Mouse (Mus musculus) granulocyte monocyte progenitor cell, adult 5-6 weeks (primary cell): Measurements from ENCODE around the gene Mrps24. TPM values are rescaled to one million over a fixed set of nuclear protein-coding genes. Genes with fewer than 3 reads are reported as not detected.

ENCODE experiments used
- ATAC-seq: replicated peaks from 2 replicates; pipeline ENCODE4 v1.8.0; 2016; ENCODE audit warnings: mild to moderate bottlenecking, moderate TSS enrichment, inconsistent platforms; ENCODE audit not compliant: poor library complexity, severe bottlenecking
- total RNA-seq, 2 experiments: library from RNA; stranded (forward) in 1 of 2; stranded (reverse) in 1 of 2; fragments of 200-712, 200-1000 nt in 1 of 2; fragments of >200 nt in 1 of 2; fragmentation: Nextera tagmentation in 1 of 2; gene quantifications; 2 replicates each; pipeline ENCODE4 v1.2.3; 2014 to 2017

Gene Mrps24
- total RNA-seq, 2 experiments from 2014 or later: 67.0 to 68.3 TPM

- ATAC-seq: peak; percentile 43
Measured at GRCm38 (mm10) chr11:5706874-5707529, 8.5 kb downstream of the Mrps24 start.

GRCm38 (mm10) chr11:5705972-5706371 is 9.5 kb downstream of the Mrps24 start:
- ATAC-seq: no peak

- no peak for ATAC-seq
Measured at GRCm38 (mm10) chr11:5703341-5703740, 12.1 kb downstream of the Mrps24 start.

- ATAC-seq: no peak
Measured at GRCm38 (mm10) chr11:5702957-5703332, 12.5 kb downstream of the Mrps24 start.

- no peak for ATAC-seq
Measured at GRCm38 (mm10) chr11:5702271-5702956, 13.1 kb downstream of the Mrps24 start.

- no peak for ATAC-seq
Measured at GRCm38 (mm10) chr11:5701821-5702220, 13.7 kb downstream of the Mrps24 start.

- no peak for ATAC-seq
Measured at GRCm38 (mm10) chr11:5701300-5701699, 14.2 kb downstream of the Mrps24 start.

- no peak for ATAC-seq
Measured at GRCm38 (mm10) chr11:5700808-5701207, 14.7 kb downstream of the Mrps24 start.

- no peak for ATAC-seq
Measured at GRCm38 (mm10) chr11:5691775-5692174, 23.7 kb downstream of the Mrps24 start.

GRCm38 (mm10) chr11:5684283-5684682 is 31.2 kb downstream of the Mrps24 start:
- no peak for ATAC-seq

GRCm38 (mm10) chr11:5682541-5682940 is 32.9 kb downstream of the Mrps24 start:
- ATAC-seq: no peak

Other genes with a start within 250 kb of the Mrps24 start
- gene Xbp1, start 195.0 kb downstream of the Mrps24 start, total RNA-seq (2014; fragmentation: Nextera tagmentation): 197 TPM in 2 replicates
- gene Xbp1, start 195.0 kb downstream of the Mrps24 start, total RNA-seq (2017): 194 and 200 TPM in 2 replicates
- gene Ccdc117, start 173.5 kb downstream of the Mrps24 start, total RNA-seq (2014; fragmentation: Nextera tagmentation): 16.3 and 18.5 TPM in 2 replicates
- 26.1 and 38.3 TPM in 2 replicates for gene Ccdc117, start 173.5 kb downstream of the Mrps24 start, total RNA-seq (2017)
- gene Ankrd36, start 146.0 kb downstream of the Mrps24 start, total RNA-seq (2014; fragmentation: Nextera tagmentation): not detected in 2 replicates
- not detected in 2 replicates for gene Ankrd36, start 146.0 kb downstream of the Mrps24 start, total RNA-seq (2017)
- 4.7 and 6.4 TPM in 2 replicates for gene Urgcp, start 46.7 kb upstream of the Mrps24 start, total RNA-seq (2014; fragmentation: Nextera tagmentation)
- 6.5 TPM in 2 replicates for gene Urgcp, start 46.7 kb upstream of the Mrps24 start, total RNA-seq (2017)
- 56.5 and 61.6 TPM in 2 replicates for gene Dbnl, start 72.8 kb upstream of the Mrps24 start, total RNA-seq (2014; fragmentation: Nextera tagmentation)
- gene Dbnl, start 72.8 kb upstream of the Mrps24 start, total RNA-seq (2017): 73.3 and 89.1 TPM in 2 replicates
- gene Pgam2, start 88.1 kb upstream of the Mrps24 start, total RNA-seq (2014; fragmentation: Nextera tagmentation): not detected in 2 replicates
- not detected in 2 replicates for gene Pgam2, start 88.1 kb upstream of the Mrps24 start, total RNA-seq (2017)
- gene Polm, start 122.3 kb upstream of the Mrps24 start, total RNA-seq (2014; fragmentation: Nextera tagmentation): 0.73 and 2.3 TPM in 2 replicates
- gene Polm, start 122.3 kb upstream of the Mrps24 start, total RNA-seq (2017): 0.26 TPM in 1 of 2 replicates, not detected in the other
- gene Aebp1, start 146.3 kb upstream of the Mrps24 start, total RNA-seq (2014; fragmentation: Nextera tagmentation): not detected in 2 replicates
- gene Aebp1, start 146.3 kb upstream of the Mrps24 start, total RNA-seq (2017): not detected in 2 replicates
- gene Pold2, start 162.6 kb upstream of the Mrps24 start, total RNA-seq (2014; fragmentation: Nextera tagmentation): 84.1 and 88.5 TPM in 2 replicates
- gene Pold2, start 162.6 kb upstream of the Mrps24 start, total RNA-seq (2017): 55.8 and 95.4 TPM in 2 replicates
- not detected in 2 replicates for gene Myl7, start 183.1 kb upstream of the Mrps24 start, total RNA-seq (2014; fragmentation: Nextera tagmentation)
- not detected in 2 replicates for gene Myl7, start 183.1 kb upstream of the Mrps24 start, total RNA-seq (2017)
- not detected in 2 replicates for gene Gck, start 234.4 kb upstream of the Mrps24 start, total RNA-seq (2014; fragmentation: Nextera tagmentation)
- not detected in 2 replicates for gene Gck, start 234.4 kb upstream of the Mrps24 start, total RNA-seq (2017)
- 47.8 and 48.4 TPM in 2 replicates for gene Ykt6, start 240.0 kb upstream of the Mrps24 start, total RNA-seq (2014; fragmentation: Nextera tagmentation)
- gene Ykt6, start 240.0 kb upstream of the Mrps24 start, total RNA-seq (2017): 44.1 and 45.2 TPM in 2 replicates